ENCODE assay signal across 16 mouse cellular contexts in the genomic region with DNA sequence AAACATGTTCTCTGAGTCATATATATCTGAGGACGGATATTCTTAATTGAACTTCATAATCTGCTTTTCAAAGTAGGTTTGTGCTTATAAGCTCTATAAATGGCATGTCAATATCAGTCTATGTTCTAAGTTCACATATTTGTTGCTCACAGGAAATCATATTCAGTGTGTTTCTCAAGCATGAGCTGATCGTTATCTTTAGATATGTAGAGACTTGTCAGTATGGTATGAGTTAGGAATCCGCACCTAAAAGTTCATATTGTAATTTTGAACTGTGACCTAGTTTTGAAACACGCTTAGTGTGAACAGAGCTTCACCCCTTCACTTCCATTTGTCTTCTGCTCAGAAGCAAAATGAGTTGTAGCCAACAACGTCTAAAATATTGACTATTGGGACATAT.
"Had no signal": no experiment of that assay in that cellular context is flagged by ENCODE, and none has a peak within 500 bp of the region (broad histone marks: within the 10 kb centered on the region; RNA-seq: fewer than 3 reads in every experiment).

No protein-coding gene starts in this region.

- H3K4me2 ChIP-seq: neural tube, embryonic 12.5 days; neural tube, embryonic 13.5 days; neural tube, embryonic 15.5 days; stomach, embryonic 15.5 days had no signal

- H3K4me1 ChIP-seq: neural tube, embryonic 12.5 days; neural tube, embryonic 13.5 days; neural tube, embryonic 15.5 days; stomach, embryonic 15.5 days had no signal

- H3K36me3 ChIP-seq: neural tube, embryonic 12.5 days; neural tube, embryonic 13.5 days; neural tube, embryonic 15.5 days; stomach, embryonic 15.5 days had no signal

- H3K27ac ChIP-seq: neural tube, embryonic 12.5 days; neural tube, embryonic 13.5 days; neural tube, embryonic 15.5 days; stomach, embryonic 15.5 days had no signal

- DNase-seq: retina, postnatal 1 day; right cerebral cortex, adult 18-20 months; right cerebral cortex, postnatal 14 days; right cerebral cortex, postnatal 25 days; right cerebral cortex, postnatal 4 days; spleen, adult 18-20 months; thymus, adult 18-20 months; thymus, adult 2 months; thymus, postnatal 14 days; thymus, postnatal 25 days; thymus, postnatal 36 days; thymus, postnatal 4 days had no signal

- H3K27me3 ChIP-seq: neural tube, embryonic 12.5 days; neural tube, embryonic 13.5 days; neural tube, embryonic 15.5 days; stomach, embryonic 15.5 days had no signal

- H3K9ac ChIP-seq: neural tube, embryonic 12.5 days; neural tube, embryonic 13.5 days; neural tube, embryonic 15.5 days; stomach, embryonic 15.5 days had no signal

- H3K4me3 ChIP-seq: neural tube, embryonic 12.5 days; neural tube, embryonic 13.5 days; neural tube, embryonic 15.5 days; stomach, embryonic 15.5 days had no signal

- H3K9me3 ChIP-seq: neural tube, embryonic 12.5 days; neural tube, embryonic 13.5 days; neural tube, embryonic 15.5 days; stomach, embryonic 15.5 days had no signal
